Mouse (Mus musculus) lung, postnatal 10 days (tissue): ENCODE data around the gene Tax1bp1.
"Not testable (repeated sequence)": the region's sequence is repeated elsewhere in the genome, so short reads cannot be mapped to it uniquely, and the experiment has no call there.

Experiments
- DNase-seq: peaks from one replicate; pipeline ENCODE4 v3.0.0; 2021

The Tax1bp1 gene

GRCm38 (mm10) chr6:52713104-52713896 is at the start of gene Tax1bp1:
TSS of gene Tax1bp1 (plus strand) at chr6:52713729.
- peak; percentile 95 for DNase-seq

- DNase-seq = no peak
These were observed 45.9 kb upstream of the Tax1bp1 start for GRCm38 (mm10) chr6:52667641-52668040.

GRCm38 (mm10) chr6:52669878-52670277 is 43.7 kb upstream of the Tax1bp1 start:
- DNase-seq = not testable (repeated sequence)

GRCm38 (mm10) chr6:52671791-52672190 is 41.7 kb upstream of the Tax1bp1 start:
- DNase-seq = no peak

- no peak for DNase-seq
These were observed 41.0 kb upstream of the Tax1bp1 start for GRCm38 (mm10) chr6:52672539-52672938.

GRCm38 (mm10) chr6:52673706-52674105 is 39.8 kb upstream of the Tax1bp1 start:
- DNase-seq = no peak

GRCm38 (mm10) chr6:52674541-52674940 is 39.0 kb upstream of the Tax1bp1 start:
- no peak for DNase-seq

GRCm38 (mm10) chr6:52675222-52675921 is 38.2 kb upstream of the Tax1bp1 start:
- DNase-seq = peak; percentile 53

GRCm38 (mm10) chr6:52677534-52677933 is 36.0 kb upstream of the Tax1bp1 start:
- not testable (repeated sequence) for DNase-seq

GRCm38 (mm10) chr6:52679565-52679964 is 34.0 kb upstream of the Tax1bp1 start:
- DNase-seq = no peak

GRCm38 (mm10) chr6:52680458-52681032 is 33.0 kb upstream of the Tax1bp1 start:
- no peak for DNase-seq

- DNase-seq = no peak
These were observed 31.6 kb upstream of the Tax1bp1 start for GRCm38 (mm10) chr6:52681847-52682485.

- DNase-seq = no peak
These were observed 30.9 kb upstream of the Tax1bp1 start for GRCm38 (mm10) chr6:52682607-52683006.

- no peak for DNase-seq
These were observed 26.5 kb upstream of the Tax1bp1 start for GRCm38 (mm10) chr6:52686901-52687500.

GRCm38 (mm10) chr6:52690365-52690764 is 23.2 kb upstream of the Tax1bp1 start:
- no peak for DNase-seq

GRCm38 (mm10) chr6:52691800-52692199 is 21.7 kb upstream of the Tax1bp1 start:
- no peak for DNase-seq

- DNase-seq = no peak
These were observed 21.0 kb upstream of the Tax1bp1 start for GRCm38 (mm10) chr6:52692451-52693063.

- DNase-seq = no peak
These were observed 15.5 kb upstream of the Tax1bp1 start for GRCm38 (mm10) chr6:52697964-52698535.

- no peak for DNase-seq
These were observed 14.5 kb upstream of the Tax1bp1 start for GRCm38 (mm10) chr6:52699050-52699449.

GRCm38 (mm10) chr6:52699899-52700298 is 13.6 kb upstream of the Tax1bp1 start:
- no peak for DNase-seq

- no peak for DNase-seq
These were observed 10.3 kb upstream of the Tax1bp1 start for GRCm38 (mm10) chr6:52703263-52703662.

- DNase-seq = no peak
These were observed 8.2 kb upstream of the Tax1bp1 start for GRCm38 (mm10) chr6:52705280-52705679.
